ENCODE assay signal across 10 mouse cellular contexts in genomic region chr19:13980988-13981630, GRCm38 (mm10).
DNase-seq lines count a peak whose midpoint lies in the region; ATAC-seq lines count a peak whose summit lies in the region.
"Had no signal": no experiment of that assay in that cellular context is flagged by ENCODE, and none has a peak within 500 bp of the region (broad histone marks: within the 10 kb centered on the region; RNA-seq: fewer than 3 reads in every experiment).

No protein-coding gene starts in this region.

- no peaks in the 10 kb centered on the region for H3K36me3 ChIP-seq in heart, embryonic 12.5 days
- no peaks in the 10 kb centered on the region for H3K36me3 ChIP-seq in hindbrain, embryonic 12.5 days
- H3K36me3 ChIP-seq: limb, embryonic 12.5 days; stomach, embryonic 15.5 days had no signal

- no peaks in the 10 kb centered on the region for H3K27me3 ChIP-seq in heart, embryonic 12.5 days (replicated peaks)
- no peaks in the 10 kb centered on the region for H3K27me3 ChIP-seq in hindbrain, embryonic 12.5 days
- H3K27me3 ChIP-seq: limb, embryonic 12.5 days; stomach, embryonic 15.5 days had no signal

- H3K4me1 ChIP-seq in heart, embryonic 12.5 days (replicated peaks): no peaks in the 10 kb centered on the region
- H3K4me1 ChIP-seq in hindbrain, embryonic 12.5 days: no peaks in the 10 kb centered on the region
- H3K4me1 ChIP-seq: limb, embryonic 12.5 days; stomach, embryonic 15.5 days had no signal

- WGBS in heart, embryonic 12.5 days: 22% methylated on average over 4 of the region's 4 CpGs
- 23% methylated on average over 4 of the region's 4 CpGs for WGBS in hindbrain, embryonic 12.5 days

- H3K9ac ChIP-seq in heart, embryonic 12.5 days: no peak overlapping the region
- no peak overlapping the region for H3K9ac ChIP-seq in hindbrain, embryonic 12.5 days
- H3K9ac ChIP-seq: limb, embryonic 12.5 days; stomach, embryonic 15.5 days had no signal

- H3K4me2 ChIP-seq in heart, embryonic 12.5 days: no peak overlapping the region
- no peak overlapping the region for H3K4me2 ChIP-seq in hindbrain, embryonic 12.5 days (replicated peaks)
- H3K4me2 ChIP-seq: limb, embryonic 12.5 days; stomach, embryonic 15.5 days had no signal

- no peaks in the 10 kb centered on the region for H3K9me3 ChIP-seq in heart, embryonic 12.5 days (replicated peaks)
- H3K9me3 ChIP-seq in hindbrain, embryonic 12.5 days (replicated peaks): no peaks in the 10 kb centered on the region
- H3K9me3 ChIP-seq: limb, embryonic 12.5 days; stomach, embryonic 15.5 days had no signal

- no peak overlapping the region for H3K27ac ChIP-seq in heart, embryonic 12.5 days (ENCODE audit: poor library complexity, severe bottlenecking)
- no peak overlapping the region for H3K27ac ChIP-seq in hindbrain, embryonic 12.5 days
- H3K27ac ChIP-seq: limb, embryonic 12.5 days; stomach, embryonic 15.5 days had no signal

- intact Hi-C loops in heart, postnatal 10 days (cut with DNase I): loop anchor here (1.0 to 10.0 kb wide), 6 partner anchors 711 to 1986 kb away; no protein-coding TSS in a partner anchor
- intact Hi-C loops in left cerebral cortex, postnatal 14 days (cut with DNase I): loop anchor here (10.0 kb wide), 6 partner anchors 614 to 2004 kb away; partner anchors contain the start of genes Cep78 and Tle4

- DNase-seq in heart, postnatal 10 days: peak; percentile 42 to 74
- DNase-seq in CD4-positive helper T cell, adult 2 months (ENCODE audit: low read depth, low spot score): peak; percentile 18
- peak; percentile 51 for DNase-seq in brain, adult 2 months (ENCODE audit: low read depth, low spot score)
- DNase-seq in left cerebral cortex, postnatal 14 days (ENCODE audit: low spot score in 2 of 2): peak; percentile 47 to 73
- peak; percentile 85 for DNase-seq in retina, embryonic 14.5 days (ENCODE audit: low spot score)
- no peak for DNase-seq in urinary bladder, postnatal 4 days (ENCODE audit: low spot score in 2 of 2)

- no peak for ATAC-seq in heart, embryonic 12.5 days (ENCODE audit: insufficient number of reproducible peaks, low FRiP score)
- ATAC-seq in hindbrain, embryonic 12.5 days (ENCODE audit: low FRiP score): peak; percentile 78

- H3K4me3 ChIP-seq in heart, embryonic 12.5 days: no peak overlapping the region
- H3K4me3 ChIP-seq in hindbrain, embryonic 12.5 days: no peak overlapping the region
- H3K4me3 ChIP-seq: limb, embryonic 12.5 days; stomach, embryonic 15.5 days had no signal

Comparison
In these comparisons a context has a peak if more than half of its experiments do, and no peak if none do; other contexts are left out.
1. DNase-seq: peak in heart, postnatal 10 days (2 of 2), CD4-positive helper T cell, adult 2 months (single experiment), brain, adult 2 months (single experiment), left cerebral cortex, postnatal 14 days (2 of 2) and retina, embryonic 14.5 days (single experiment); none in urinary bladder, postnatal 4 days (0 of 2).